Mouse (Mus musculus) c-Kit-negative CD71-positive TER-119-positive erythroid progenitor cells, embryonic 14.5 days (primary cell): ENCODE results near the gene Gm2042.
"Not testable (repeated sequence)": the region's sequence is repeated elsewhere in the genome, so short reads cannot be mapped to it uniquely, and the experiment has no call there.

Experiments
- DNase-seq: peaks from one replicate; pipeline ENCODE4 v3.0.0-alpha.2; 2013; ENCODE audit warnings: low read depth, low spot score

Gm2042 gene

GRCm38 (mm10) chr12:87953780-87954179, at the start of gene Gm2042:
Gene Gm2042 (plus strand): TSS chr12:87954080.
- not testable (repeated sequence) for DNase-seq

GRCm38 (mm10) chr12:87919721-87920120, 34.2 kb upstream of the Gm2042 start, which contains the start of gene Gm2035:
Gene Gm2035 (minus strand): TSS chr12:87919857.
- not testable (repeated sequence) for DNase-seq

GRCm38 (mm10) chr12:87984000-87984399, 30.1 kb downstream of the Gm2042 start:
- DNase-seq = not testable (repeated sequence)

- DNase-seq = not testable (repeated sequence)
These were observed 50.2 kb downstream of the Gm2042 start for GRCm38 (mm10) chr12:88004118-88004517.
